Mouse (Mus musculus): ENCODE measurements around the gene Klhdc8b.

DNA sequence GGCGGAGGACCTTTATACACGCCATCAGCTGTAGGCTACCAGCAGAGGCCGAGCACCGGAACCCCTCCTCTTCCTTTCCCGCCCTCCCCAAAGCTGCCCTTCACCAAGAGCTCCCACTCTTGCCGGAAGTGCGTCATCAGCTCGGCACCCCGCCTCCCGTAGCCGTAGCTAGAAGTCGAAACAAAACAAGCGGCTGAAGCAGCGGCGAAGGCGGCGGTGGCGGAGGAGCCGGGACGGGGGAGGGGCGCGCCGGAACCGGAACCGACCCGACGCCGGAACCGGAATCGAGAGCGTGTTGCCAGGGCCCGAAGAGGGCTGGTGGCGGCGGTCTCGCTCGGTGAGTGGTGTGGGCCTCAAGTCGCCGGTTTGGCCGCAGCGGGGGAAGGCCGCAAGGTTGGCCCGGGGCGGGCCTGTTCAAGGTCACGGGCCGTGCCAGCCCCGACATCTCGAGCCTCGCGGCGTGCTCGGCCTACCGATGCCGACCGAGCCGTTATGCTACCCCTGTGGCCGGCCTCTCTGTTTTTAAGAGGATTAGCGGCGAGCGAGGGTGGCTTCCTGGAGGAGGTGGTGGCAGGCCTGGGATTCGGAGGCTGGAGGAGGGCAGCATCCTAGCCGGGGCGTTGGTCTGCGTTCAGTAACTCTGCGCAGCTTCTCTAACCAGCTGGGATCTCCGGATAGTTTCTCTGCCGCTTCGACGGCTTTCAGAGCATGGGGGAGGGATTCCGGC, 29.3 kb upstream of the Klhdc8b start, which contains the start of gene Usp19:
- TF ChIP-seq ZC3H11A (IDR thresholded peaks at IDR 0.05; ENCODE audit: borderline replicate concordance, low read depth, low read length) (no peak), HCFC1 (IDR thresholded peaks at IDR 0.05; ENCODE audit: borderline replicate concordance, insufficient read depth, low read length) (peak; percentile 65; the same call in 1 of the 2 replicates)
